Mouse (Mus musculus) layer of hippocampus, adult 9-10 months (tissue): ENCODE results near the gene Prom2.

ENCODE experiments used
- DNase-seq: peaks from one replicate; pipeline ENCODE4 v3.0.0; 2022; ENCODE audit warnings: low spot score

Gene Prom2

DNA sequence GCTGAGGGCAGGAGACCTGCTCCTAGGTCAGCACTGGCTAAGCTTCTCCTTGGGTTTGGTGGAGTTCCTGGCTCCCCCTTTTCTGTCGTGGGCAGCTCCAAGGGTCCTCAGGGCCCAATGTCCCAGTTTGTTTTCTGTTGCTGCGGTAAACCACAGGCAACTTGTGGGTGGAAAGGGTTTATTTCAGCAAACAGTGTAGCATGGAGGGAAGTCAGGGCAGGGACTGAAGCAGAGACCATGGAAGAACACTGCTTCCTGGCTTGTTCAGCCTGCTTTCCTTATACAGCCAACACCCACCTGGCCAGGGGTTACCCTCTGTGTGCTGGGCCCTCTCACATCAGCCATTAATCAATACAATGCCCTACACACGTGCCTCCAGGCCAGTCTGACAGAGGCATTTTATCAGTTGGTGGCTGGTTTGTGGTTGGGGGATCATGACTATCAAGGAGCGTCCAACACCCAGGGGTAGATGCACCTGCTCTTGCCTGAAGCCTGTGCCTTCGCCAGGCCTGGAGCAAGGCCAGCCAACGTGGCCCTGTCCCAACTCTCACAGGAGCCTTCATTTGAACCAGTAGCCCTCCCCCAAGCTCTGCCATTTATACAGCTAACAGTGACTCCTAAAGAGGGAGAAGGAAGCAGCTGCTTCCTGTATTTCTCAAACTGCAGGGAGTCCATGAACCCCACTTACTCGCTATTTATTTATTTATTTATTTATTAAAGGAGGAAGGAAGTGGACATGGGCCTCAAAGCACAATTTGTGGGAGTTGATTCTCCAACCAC lies 17.1 kb downstream of the Prom2 start:
- no peak for DNase-seq

DNA sequence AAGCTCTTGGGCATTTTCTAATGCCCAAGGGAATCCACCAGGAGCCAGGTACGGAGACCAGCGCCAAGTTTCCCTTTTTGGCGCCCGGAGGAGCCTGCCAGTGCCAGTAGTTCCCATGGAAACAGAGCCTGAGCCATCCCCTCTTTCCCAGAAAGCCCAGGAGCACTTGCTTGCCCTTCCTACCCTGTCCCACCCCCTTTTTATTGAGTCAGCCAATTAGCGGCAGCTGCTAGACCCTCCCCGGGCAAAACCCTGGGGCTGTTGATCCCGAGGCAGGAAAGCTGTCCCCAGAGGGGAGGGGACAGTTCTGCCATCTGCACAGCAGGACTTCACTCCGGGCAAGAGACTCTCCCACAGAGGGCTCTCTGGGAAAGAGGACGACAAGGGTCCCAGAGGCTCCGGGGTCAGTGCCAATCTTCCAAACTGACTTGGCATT lies 19.2 kb downstream of the Prom2 start, which contains the start of gene Kcnip3:
Gene Kcnip3 (minus strand): TSS at position 89 of the 436 bp plus-strand sequence.
- DNase-seq, result no peak

DNA sequence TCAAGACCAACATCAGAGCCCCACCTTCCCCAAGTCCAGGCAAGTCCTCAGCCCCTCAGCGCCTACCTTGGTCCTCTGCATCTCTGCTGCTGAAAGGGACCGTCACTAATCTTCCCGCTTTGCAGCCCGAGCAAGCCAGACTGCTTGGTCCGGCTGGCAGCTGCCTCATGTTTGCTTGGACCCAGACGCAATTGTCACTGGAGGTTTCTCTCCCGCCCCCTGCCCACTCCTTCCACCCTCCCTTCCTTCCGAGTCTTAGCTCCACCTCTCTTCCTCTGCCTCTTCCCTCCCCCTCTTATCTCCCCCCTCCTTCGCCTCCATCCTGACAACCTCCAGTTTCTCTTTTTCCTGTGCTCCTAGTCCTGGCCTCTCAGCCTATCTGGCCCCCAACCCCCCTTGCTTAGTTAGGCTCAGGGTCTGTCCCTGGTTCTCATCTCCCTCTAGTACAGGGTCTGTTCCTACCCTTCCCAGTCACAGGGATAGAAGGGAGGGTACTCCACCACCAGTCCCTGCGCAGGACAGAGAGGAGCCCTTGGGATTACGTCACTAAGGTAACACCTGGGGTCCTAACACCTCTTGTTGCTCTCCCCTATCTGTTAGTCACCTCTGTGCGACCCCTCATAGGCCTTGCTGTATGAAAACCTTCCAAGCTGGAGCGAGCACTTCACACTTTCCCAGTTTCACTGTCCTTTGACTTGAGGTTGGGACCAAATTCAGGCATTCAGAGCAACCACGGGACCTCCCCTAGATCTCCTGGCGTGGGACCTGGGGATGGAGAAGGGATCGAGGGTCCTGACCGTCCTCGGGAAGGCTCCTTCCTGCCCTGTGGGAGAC lies 19.9 kb downstream of the Prom2 start:
- DNase-seq, result no peak

DNA sequence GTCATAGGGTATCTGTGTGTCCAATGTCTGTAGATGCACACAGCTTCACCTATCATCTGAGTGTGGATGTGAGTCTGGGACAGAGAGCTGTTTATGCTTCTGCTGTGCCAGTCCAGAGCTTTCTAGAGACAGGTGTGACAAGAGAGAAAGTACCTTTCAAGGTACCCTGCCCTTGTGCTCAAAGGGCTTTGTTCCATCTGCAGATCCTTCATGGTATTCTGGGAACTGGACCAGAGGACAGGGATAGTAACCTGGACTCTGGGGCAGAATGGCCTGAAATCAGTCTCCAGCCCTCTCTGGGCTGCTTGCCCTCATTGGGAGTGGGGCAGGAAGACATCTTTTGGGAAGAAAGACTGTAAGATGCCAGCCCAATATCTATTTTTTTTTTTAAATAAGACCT lies 21.1 kb downstream of the Prom2 start:
- DNase-seq, result no peak

DNA sequence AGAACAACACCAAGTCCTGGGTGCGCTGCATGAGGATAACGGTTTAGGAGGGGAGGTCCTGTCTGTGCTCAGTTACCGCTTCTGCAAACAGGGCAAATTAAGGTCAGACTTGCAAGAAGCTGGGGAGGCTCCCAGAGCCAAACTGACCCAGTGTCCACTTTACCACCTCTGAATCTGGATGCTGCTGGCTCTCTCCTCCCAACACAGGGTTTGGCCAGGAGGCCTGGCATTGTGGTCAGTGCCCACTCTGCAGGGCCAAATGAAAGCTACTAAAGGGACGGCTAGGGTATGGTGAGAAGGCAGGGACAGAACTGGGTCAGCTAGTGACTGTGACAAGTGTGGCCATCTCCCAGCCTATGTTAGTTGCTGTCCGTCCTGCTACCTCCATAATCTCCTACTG lies 22.0 kb downstream of the Prom2 start:
- no peak for DNase-seq

DNA sequence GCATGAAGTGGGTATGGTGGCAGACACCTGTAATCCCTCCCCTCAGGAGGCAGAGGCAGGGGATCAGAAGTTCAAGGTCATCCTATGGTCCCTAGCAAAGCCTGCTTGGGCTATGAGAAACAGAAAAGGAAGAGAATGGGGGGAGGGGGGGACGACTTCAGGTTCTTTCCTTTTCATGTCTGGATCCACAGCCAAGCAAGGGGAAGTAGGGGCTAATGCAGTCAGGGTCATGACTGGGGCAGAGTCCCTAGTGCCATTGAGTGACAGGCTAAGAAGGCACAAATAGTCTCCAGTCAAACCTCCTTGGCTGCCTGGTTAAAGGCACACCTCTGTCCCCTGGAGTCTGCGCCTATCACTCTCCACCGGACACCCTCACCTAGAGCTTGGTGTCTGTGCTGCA lies 22.4 kb downstream of the Prom2 start:
- DNase-seq, result no peak

DNA sequence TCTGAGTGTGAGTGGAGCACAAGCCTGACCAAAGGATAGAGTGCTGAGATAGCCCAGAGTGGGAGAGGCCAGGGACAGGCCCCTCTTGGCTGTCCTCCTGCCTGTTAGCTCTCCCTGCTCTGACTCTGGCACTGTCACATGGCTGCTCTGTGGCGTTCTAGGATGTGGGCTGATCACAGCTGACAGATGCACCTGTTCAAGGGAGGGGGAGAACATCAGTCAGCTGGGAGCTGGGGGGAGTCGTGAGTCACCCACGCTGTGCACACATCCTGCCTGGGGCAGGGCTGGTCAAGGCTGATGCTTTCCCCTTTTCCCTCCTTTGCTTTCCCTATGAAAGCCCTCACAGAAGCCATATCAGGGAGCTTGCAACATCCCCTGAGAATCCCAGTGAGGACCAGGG lies 23.0 kb downstream of the Prom2 start:
- DNase-seq, result no peak

DNA sequence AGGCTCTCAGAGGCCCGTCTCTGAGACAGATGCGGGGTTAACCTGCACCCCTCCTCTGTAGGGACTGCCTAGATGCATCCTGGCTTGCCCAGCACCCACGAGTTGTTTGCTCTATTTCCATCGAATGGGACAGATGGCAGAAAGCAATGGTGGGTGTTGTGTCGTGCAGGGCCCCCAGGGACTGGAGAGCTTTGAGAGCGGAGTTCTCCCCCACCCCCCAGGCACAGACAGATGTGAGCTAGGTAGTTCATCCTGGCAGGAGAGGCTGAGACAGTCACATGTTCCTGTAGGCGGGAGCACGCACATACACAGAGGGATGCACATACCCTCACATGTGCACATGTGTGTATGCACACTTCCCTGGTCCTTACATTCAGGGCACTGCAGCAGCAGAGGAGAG lies 24.2 kb downstream of the Prom2 start:
- no peak for DNase-seq

DNA sequence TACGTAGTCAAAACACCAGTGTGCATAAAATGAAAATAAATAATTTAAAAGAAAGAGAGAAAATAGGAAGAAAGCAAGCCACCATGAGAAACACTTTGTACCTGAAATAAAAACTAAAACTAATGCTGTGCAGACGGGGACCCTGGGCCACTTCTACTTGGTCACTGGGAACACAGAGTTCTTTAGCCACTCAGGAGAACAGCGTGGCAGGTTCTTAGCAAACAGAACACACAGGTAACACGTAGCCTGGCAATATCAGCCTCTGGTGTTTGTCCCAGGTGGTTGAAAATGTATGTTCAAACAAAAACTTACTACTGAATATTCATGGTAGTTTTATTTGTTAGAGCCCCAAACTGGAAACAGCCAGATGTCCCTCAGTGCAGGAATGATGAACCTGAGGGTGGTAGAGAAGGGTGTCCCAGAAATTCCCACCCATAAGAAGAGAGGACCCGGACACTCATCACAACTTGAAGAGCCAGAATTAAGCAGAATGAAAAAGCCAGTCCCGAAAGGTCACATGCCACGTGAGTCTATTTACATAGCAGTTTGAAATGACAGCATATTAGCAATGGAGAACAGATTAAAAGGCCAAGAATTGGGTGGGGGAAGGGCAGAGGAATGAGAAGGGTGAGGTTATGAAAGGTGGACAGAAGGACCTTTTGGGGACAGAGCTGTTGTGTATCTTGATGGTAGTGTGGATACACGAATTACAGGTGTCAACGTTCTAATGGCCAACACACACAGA lies 26.7 kb downstream of the Prom2 start:
- DNase-seq, result no peak

DNA sequence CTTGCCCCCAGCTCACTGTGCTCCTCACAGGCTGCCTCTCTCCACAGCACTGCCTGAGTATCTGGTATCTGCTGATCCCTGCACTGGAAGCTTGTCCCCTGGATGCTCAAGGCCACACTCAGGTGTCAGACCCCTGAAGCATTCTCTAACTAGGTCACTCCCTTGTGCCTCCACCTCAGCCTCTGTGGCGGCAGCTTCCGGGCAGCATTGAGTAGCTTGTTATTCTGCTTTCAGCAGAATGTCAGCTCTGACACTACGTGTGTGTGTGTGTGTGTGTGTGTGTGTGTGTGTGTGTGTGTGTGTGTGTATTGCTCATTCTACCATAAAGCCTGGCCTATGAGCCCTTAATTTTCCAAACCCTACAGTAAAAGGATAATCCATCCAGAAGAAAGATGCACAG lies 28.0 kb downstream of the Prom2 start:
- no peak for DNase-seq

DNA sequence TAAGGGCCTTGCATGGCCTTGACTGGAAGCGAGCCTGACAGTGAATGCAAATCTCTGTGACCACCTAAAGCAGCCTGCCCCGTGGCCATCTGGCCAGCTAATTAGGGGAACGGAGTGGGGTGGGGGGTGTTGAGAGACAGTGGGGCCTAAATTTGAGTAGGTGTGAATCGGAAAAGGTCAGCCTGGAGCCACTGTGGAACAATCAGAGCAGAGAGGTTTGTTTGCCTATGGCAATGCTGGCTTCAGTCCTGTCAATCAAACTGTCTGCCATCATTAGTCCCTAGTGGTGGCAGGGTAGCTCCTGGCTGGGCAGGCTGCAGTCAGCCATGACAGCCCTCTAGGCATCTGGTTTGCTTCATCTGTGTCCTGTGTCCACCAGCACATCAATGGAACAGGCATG lies 29.8 kb downstream of the Prom2 start:
- no peak for DNase-seq

DNA sequence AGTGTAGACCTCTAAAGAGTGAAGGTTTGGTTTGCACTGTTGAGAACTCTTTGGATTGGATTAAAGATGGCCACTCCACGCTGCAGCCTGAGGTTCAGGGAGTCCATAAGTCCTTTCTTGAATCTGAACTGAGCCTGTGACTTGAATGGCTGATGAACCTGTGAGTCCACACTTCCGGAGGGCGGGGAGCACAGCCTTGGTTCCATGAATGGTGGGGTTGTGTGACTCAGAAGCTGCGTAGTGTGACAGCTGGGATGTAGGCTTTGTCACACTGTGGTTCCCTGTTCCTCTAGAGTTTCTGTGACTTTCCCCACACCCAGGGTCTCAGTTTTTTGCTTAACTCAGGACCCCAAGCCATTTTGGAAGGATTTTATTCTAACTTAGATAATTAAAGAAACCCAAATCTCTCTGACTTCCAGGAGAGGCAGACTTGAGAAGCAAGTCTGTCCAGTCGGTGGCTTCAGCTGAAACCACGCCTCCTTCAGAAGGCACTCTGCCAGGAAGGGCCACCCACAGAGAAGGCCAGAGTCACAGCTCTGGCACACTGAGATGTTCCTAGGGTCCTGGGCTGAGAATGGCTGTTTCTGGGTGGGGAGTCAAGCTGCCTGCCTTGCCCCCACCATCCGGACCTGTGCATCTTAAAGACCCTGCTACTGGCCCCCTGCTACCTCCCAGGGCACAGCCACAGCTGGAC lies 33.2 kb downstream of the Prom2 start:
- DNase-seq, result no peak

DNA sequence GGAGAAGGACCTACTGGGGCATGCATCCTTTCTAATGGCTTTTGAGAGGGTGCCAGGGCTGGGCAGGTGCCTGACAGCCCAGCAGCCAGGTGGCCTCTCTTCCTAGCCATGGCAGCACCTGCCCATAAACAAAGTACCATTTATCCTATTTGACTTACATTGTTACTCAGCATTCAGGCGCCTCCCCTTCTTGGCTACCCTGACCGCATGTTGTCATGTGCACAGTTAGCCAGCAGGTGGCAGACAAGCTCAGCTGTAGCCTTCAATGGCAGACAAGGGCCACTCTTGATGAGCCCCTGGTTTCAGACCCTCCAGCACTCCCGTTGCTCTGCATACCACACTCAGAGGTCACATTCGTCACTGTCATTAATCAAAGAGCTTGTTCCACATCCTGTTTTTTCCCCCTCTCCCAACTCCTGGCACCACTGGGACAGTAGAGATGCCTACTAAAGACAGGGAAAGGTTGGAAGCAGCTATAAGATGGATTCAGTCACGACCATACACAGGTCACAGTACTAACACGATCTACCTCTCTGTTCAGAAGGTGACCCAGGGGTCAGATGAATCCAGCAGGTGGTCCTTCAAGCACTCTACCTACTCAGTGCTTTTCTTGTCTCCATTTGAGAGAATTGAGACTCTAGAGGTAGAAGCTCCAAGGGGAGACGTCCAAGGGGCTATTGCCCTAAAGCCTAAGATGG lies 34.0 kb downstream of the Prom2 start:
- peak; percentile 84 for DNase-seq

DNA sequence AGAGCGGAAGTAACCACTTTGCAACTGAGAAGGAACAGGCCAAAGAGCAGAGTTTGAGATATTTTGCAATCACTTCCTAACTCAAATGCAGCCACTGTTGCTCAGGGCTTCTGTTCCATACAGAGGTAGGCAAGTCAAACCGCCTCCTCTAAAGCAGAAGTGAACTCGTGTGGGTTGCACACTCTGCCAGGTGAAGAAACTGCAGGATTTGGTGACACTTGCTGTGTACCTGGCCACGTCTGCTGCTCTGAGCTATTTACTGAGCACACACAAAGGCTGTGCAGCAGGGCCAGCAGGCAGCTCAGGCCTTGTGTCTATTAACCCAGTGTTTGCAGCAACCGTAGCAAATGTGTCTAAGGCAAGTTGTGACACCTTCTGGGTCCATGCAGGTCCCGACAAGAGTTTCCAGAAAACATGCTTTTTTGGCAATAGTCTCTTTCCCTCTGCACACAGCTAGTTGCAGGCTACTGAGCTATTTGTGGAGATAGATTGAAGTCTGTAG lies 35.1 kb downstream of the Prom2 start:
- DNase-seq, result no peak

DNA sequence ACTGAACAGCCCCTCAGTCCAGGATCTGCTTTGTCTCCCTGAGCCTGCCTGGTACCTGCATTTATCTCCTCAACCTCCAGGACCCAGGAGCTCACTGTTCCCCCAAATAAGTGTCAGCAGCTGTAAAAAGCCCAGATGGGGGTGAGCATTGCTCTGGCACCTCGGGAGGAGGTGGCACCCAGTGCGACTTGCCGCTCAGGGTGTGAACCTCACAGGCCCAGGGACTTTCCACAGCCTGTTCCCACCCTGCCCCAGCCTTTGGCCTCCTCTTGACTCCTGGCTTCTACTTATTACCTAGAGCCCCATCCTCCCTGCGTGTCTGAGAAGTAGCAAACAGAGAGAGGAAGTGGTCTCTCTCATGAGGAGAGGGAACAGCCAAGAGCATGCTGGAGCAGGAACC lies 36.1 kb downstream of the Prom2 start:
- no peak for DNase-seq

DNA sequence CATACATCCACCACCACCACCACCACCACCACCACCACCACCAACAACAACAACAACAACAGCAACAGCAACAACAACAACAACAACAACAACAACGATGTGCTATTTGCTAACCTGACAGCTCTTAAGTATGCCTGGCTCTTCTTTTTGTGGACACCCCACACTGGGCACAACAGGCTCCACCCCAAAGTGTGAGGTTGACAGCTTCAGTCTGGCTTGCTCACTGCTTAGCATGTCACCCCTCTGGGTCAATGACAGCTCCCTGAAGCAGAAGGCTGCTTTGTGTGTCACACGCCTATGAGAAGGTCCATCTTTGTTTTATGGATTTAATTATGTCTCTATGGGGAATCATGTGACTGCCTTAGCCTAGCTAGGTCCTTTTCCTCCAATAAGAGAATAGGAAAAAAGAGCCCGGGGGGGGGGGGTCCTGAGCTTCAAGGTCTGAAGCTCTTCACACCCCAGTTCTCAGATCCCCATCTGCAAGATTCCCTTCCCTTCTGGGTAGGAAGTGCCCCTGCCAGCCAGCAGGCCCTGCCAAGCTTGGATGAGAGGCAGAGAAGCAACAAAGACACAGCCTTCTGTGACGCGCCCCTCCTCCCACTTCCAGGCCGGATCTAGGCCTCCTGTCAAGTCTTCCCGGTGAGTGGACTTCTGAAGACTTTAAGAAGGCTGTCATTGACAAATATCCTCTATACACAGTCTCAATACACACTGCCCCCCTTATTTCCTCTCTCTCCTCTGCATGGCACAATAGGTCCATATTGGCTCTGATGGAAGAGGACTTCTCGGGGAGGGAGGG lies 37.3 kb downstream of the Prom2 start:
- DNase-seq, result no peak

DNA sequence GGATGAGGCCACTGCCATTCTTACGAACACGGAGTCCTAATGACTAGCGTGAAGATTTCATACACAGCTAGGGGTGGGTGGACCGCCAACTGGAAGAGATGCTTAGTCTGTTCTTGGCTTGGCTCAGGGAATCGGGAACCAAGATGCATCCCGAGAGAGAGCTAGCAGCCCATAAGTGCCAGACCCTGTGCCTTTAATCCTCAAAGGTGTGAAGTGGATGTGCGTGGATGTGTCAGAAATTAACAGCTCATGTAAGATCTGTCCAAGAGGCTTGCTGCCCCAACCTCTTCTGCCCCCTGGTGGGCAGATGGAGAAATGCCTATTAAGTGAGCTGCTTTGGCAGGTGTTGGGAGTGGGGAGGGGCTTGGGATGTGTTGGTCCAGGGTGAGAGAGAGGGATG lies 40.2 kb downstream of the Prom2 start:
- DNase-seq, result no peak

DNA sequence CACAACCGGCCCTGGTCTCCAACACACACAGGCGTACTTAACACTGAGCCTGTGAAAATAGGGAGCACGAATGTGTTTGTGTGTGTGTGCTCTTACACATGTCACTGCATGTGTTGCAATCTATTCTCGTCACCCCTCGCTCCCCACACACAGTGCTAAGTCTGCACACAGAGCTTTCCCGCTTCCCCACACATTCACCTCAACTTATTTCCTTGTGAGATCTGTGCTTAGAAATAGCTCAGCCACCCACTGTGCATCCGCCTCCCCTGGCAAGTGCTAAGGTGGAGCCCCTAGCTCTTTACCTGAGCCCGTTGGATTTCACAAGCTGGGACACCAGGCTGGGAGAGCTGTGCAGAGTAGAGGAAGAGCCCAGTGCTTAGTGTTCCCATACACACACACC lies 42.5 kb downstream of the Prom2 start:
- no peak for DNase-seq

DNA sequence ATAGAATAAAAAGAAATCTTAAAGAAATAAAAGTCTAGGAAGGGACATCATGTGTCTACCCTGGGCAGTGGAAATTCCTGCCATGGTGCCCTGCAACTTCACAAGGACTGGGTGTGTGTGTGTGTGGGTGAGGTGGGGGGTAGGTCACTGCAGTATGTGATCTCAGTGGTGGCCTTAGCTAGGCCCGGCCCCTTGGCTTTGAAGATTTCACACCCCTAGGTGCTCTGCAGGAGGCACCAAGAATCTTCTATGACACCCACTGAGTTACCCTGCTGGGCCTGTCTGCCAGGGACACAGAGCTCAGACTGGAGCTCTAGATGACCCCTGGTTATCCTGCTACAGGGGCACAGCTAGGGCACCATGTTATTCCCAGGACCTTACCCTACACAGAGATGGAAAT lies 44.9 kb downstream of the Prom2 start:
- no peak for DNase-seq

DNA sequence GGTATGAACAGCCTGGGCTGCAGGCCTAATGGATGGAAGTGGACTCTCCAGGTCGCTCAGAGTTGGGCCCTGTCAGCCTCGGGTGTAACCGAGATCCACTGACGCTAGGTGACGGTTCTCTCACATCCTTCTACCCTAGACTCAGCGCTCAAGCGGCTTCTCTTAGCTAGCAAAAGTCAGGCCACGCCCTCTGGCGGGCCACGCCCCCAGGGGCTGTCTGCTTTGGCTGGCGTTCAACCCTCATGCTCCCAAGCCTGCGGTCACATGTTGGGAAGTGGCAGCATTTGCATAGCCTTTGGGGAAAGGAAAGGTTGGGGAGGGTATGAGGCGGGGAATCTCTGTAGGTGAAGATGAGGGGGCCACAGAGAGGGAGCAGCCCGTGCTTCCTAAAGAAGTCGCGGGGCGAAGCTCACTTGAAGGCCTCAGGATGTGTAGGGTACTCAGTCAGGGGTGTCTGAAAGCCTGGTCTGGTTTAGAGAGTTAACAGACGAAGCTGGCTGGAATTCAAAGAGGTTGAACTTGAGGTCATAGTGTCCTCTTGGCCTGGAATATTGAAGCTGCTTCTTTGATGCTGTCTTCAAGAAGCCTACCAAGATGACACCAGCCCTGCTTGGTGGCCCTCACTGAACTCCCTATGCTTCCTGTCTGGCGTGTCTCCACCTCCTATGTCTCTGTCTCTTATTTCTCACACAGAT lies 56.6 kb downstream of the Prom2 start:
- no peak for DNase-seq
